ENCODE assay signal across 22 mouse cellular contexts in genomic region chr16:38445576-38445975, GRCm38 (mm10). TPM values are rescaled to one million over a fixed set of nuclear protein-coding genes. Genes with fewer than 3 reads are reported as not detected.
A peak's percentile ranks its signal among the peaks of the same experiment; 100 is the strongest.
DNase-seq lines count a peak whose midpoint lies in the region; TF ChIP-seq lines count a peak whose summit lies in the region.
"Had no signal": no experiment of that assay in that cellular context is flagged by ENCODE, and none has a peak within 500 bp of the region (broad histone marks: within the 10 kb centered on the region; RNA-seq: fewer than 3 reads in every experiment).

No protein-coding gene starts in this region.

- no peak overlapping the region for H3K4me3 ChIP-seq in ES-Bruce4 (ENCODE audit: low read depth, low read length)
- H3K4me3 ChIP-seq in heart, adult 2 months = no peak overlapping the region
- H3K4me3 ChIP-seq: embryonic facial prominence, embryonic 13.5 days; embryonic facial prominence, embryonic 15.5 days; erythroblast, embryonic 14.5 days; forebrain, embryonic 10.5 days; forebrain, embryonic 12.5 days had no signal

- 97% methylated on average over 20 of the region's 20 CpGs for WGBS in heart, adult 2 months

- peak overlapping the region; percentile 4; the same call in 1 of the 2 replicates for H3K27ac ChIP-seq in ES-Bruce4 (ENCODE audit: insufficient read depth, low read length)
- no peak overlapping the region for H3K27ac ChIP-seq in heart, adult 2 months
- H3K27ac ChIP-seq: embryonic facial prominence, embryonic 13.5 days; embryonic facial prominence, embryonic 15.5 days; forebrain, embryonic 10.5 days; forebrain, embryonic 12.5 days had no signal

- peaks cover 1% of the 10 kb centered on the region for H3K4me1 ChIP-seq in ES-Bruce4 (ENCODE audit: control insufficient read depth, insufficient read depth, low read length)
- peaks cover 1% of the 10 kb centered on the region; the same call in 1 of the 2 replicates for H3K4me1 ChIP-seq in heart, adult 2 months (ENCODE audit: control insufficient read depth, insufficient read depth, low read length)
- H3K4me1 ChIP-seq: forebrain, embryonic 12.5 days had no signal

- H3K36me3 ChIP-seq in ES-Bruce4 (ENCODE audit: control insufficient read depth, insufficient read depth, low read length, poor library complexity, severe bottlenecking) = peaks cover 34% of the 10 kb centered on the region
- H3K36me3 ChIP-seq in heart, adult 2 months (ENCODE audit: control insufficient read depth, insufficient read depth, low read length) = peaks cover 2% of the 10 kb centered on the region; the same call in 1 of the 2 replicates

- H3K79me2 ChIP-seq in heart, adult 2 months (replicated peaks; ENCODE audit: control insufficient read depth, insufficient read depth, low read length) = no peaks in the 10 kb centered on the region

- peak; percentile 82 for DNase-seq in R1 (ENCODE audit: low read depth, low spot score)
- no peak for DNase-seq in heart, adult 2 months
- DNase-seq in embryo, embryonic 9.5 days (ENCODE audit: extremely low spot score) = no peak
- no peak for DNase-seq in left cerebral cortex, postnatal 14 days (ENCODE audit: low spot score in 2 of 2)
- DNase-seq: adrenal gland, adult 8-10 months; adrenal gland, postnatal 14 days; adrenal gland, postnatal 36 days; cerebellum, adult 11-12 months; cerebellum, adult 2 months; cerebellum, adult 9-10 months; cerebellum, postnatal 10 days; cerebellum, postnatal 25 days had no signal

- TF ChIP-seq EP300 in ES-Bruce4 (IDR thresholded peaks at IDR 0.05; ENCODE audit: insufficient read depth, low read depth, low read length) = no peak
- no peak for TF ChIP-seq EP300 in heart, adult 2 months (IDR thresholded peaks at IDR 0.05; ENCODE audit: insufficient read depth, low read depth, low read length)

- H3K9me3 ChIP-seq in ES-Bruce4 (replicated peaks; ENCODE audit: control insufficient read depth, insufficient read depth, low read length, poor library complexity, severe bottlenecking) = peaks cover 19% of the 10 kb centered on the region
- H3K9me3 ChIP-seq: embryonic facial prominence, embryonic 13.5 days; embryonic facial prominence, embryonic 15.5 days; forebrain, embryonic 10.5 days; forebrain, embryonic 12.5 days; G1E had no signal

- intact Hi-C loops in heart, adult 2 months (cut with DNase I) = no loop called here
- intact Hi-C loops in left cerebral cortex, postnatal 14 days (cut with DNase I) = no loop called here

- no peaks in the 10 kb centered on the region for H3K27me3 ChIP-seq in ES-Bruce4 (ENCODE audit: control insufficient read depth, insufficient read depth, low read length, poor library complexity, severe bottlenecking)
- H3K27me3 ChIP-seq in heart, adult 2 months (ENCODE audit: control insufficient read depth, insufficient read depth, low read length) = no peaks in the 10 kb centered on the region
- H3K27me3 ChIP-seq: embryonic facial prominence, embryonic 13.5 days; embryonic facial prominence, embryonic 15.5 days; forebrain, embryonic 12.5 days; Patski had no signal

- no peak for TF ChIP-seq CTCF in ES-Bruce4 (IDR thresholded peaks at IDR 0.05; ENCODE audit: low read depth, low read length)
- TF ChIP-seq CTCF in heart, adult 2 months (IDR thresholded peaks at IDR 0.05) = no peak

- TF ChIP-seq POLR2A in ES-Bruce4 (IDR thresholded peaks at IDR 0.05; ENCODE audit: insufficient read depth, low read length) = no peak
- no peak for TF ChIP-seq POLR2A in heart, adult 2 months (IDR thresholded peaks at IDR 0.05; ENCODE audit: insufficient read depth, low read depth, low read length)

- H3K9ac ChIP-seq in ES-Bruce4 (ENCODE audit: low read depth, poor library complexity, severe bottlenecking) = no peak overlapping the region
- H3K9ac ChIP-seq in heart, adult 2 months (ENCODE audit: low read depth, low read length) = no peak overlapping the region
- H3K9ac ChIP-seq: embryonic facial prominence, embryonic 13.5 days; embryonic facial prominence, embryonic 15.5 days; forebrain, embryonic 12.5 days had no signal

RNA-seq across cellular contexts. Expression of gene Adprh, which starts 6.9 kb away (rescaled TPM):
- 50.7 and 51.3 TPM in 2 replicates for polyA plus RNA-seq in ES-Bruce4 (2011; ENCODE audit: insufficient read depth, insufficient read length, low read depth, missing spikeins)
- 10 to 100 TPM; 23.4 to 25.2 TPM for total RNA-seq in heart, adult 2 months (2021)
- 21.0 and 27.9 TPM in 2 replicates for polyA plus RNA-seq in heart, adult 2 months (2012; rRNA removed)
- 10 to 100 TPM; 61.4 to 63.4 TPM for total RNA-seq in left cerebral cortex, postnatal 14 days (2021)

RNA-seq across cellular contexts. Expression of gene Cd80, which starts 9.8 kb away (rescaled TPM):
- polyA plus RNA-seq in ES-Bruce4 (2011; ENCODE audit: insufficient read depth, insufficient read length, low read depth, missing spikeins) = 1.3 and 1.7 TPM in 2 replicates
- total RNA-seq in heart, adult 2 months (2021) = under 1 TPM; 0.86 to 0.89 TPM
- 0.59 and 0.88 TPM in 2 replicates for polyA plus RNA-seq in heart, adult 2 months (2012; rRNA removed)
- under 1 TPM; 0.30 to 0.46 TPM for total RNA-seq in left cerebral cortex, postnatal 14 days (2021)
- polyA plus RNA-seq: erythroblast, embryonic 14.5 days had no signal

RNA-seq across cellular contexts. Expression of gene Pla1a, which starts 12.6 kb away (rescaled TPM):
- 1.9 and 2.5 TPM in 2 replicates for polyA plus RNA-seq in ES-Bruce4 (2011; ENCODE audit: insufficient read depth, insufficient read length, low read depth, missing spikeins)
- total RNA-seq in heart, adult 2 months (2021) = 1 to 10 TPM; 6.8 to 8.8 TPM
- 9.6 and 13.6 TPM in 2 replicates for polyA plus RNA-seq in heart, adult 2 months (2012; rRNA removed)
- total RNA-seq in left cerebral cortex, postnatal 14 days (2021) = 1 to 10 TPM in 1 of 2 experiments, under 1 TPM in 1; 0.57 to 1.3 TPM
- polyA plus RNA-seq: activated CD4-positive, CD25-positive, alpha-beta regulatory T cell, adult 4 months; embryonic facial prominence, embryonic 11.5 days; erythroblast, embryonic 14.5 days; forebrain, embryonic 10.5 days; G1E had no signal
